Mouse (Mus musculus) embryonic fibroblast, embryonic 13.5 days (primary cell): Measurements from ENCODE around the gene Aicda.

Experiments
- CTCF ChIP-seq: IDR thresholded peaks from 2 replicates; pipeline ENCODE4 v1.5.1; 2011; ENCODE audit warnings: mild to moderate bottlenecking, control low read depth, low read length, moderate library complexity, borderline replicate concordance; ENCODE audit not compliant: insufficient read depth
- POLR2A ChIP-seq: IDR thresholded peaks from 2 replicates; pipeline ENCODE4 v1.6.1; 2011; ENCODE audit warnings: low read depth, mild to moderate bottlenecking, control low read depth, low read length, moderate library complexity

DNA sequence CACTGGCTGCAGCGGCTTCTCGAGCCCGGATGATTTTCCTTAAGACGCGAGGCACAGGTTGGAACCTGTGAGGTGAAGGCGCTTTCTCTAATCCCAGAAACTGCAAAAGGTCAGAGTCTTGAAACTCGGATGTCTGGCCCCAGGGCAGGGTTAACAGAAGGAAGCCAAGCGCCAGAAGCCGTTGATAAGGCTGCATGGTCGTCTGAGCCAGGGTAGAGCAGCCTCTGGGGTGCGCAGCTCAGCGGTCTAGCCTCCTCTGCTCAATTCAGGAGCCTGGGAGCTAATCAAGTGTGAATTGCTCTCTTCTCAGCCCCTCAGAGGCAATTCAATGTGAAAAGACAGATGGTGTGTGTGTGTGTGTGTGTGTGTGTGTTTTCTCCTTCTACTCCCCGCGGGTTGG is 56.2 kb downstream of the Aicda start, which contains the start of gene Gdf3:
- TF ChIP-seq POLR2A (no peak), CTCF (no peak)
